Mouse (Mus musculus) C2C12 (cell line): ENCODE results near the gene Txlng. TPM values are rescaled to one million over a fixed set of nuclear protein-coding genes. Genes with fewer than 3 reads are reported as not detected.

Experiments used
- H3K27me3 ChIP-seq: one replicate; pipeline ENCODE4 v1.6.1; 2011; ENCODE audit not compliant: control insufficient read depth, insufficient read depth, insufficient read length
- H3K36me3 ChIP-seq: one replicate; pipeline ENCODE4 v1.6.1; 2011; ENCODE audit not compliant: control insufficient read depth, insufficient read depth
- H3K4me3 ChIP-seq: one replicate; pipeline ENCODE4 v1.5.1; 2011; ENCODE audit warnings: mild to moderate bottlenecking, control low read depth; ENCODE audit not compliant: poor library complexity, insufficient read depth, severe bottlenecking
- H3K79me2 ChIP-seq: one replicate; pipeline ENCODE4 v1.6.1; 2011; ENCODE audit not compliant: control insufficient read depth, insufficient read depth
- H3K79me3 ChIP-seq: one replicate; pipeline ENCODE4 v1.6.1; 2011; ENCODE audit warnings: low read depth, control low read depth
- H3ac ChIP-seq: one replicate; pipeline ENCODE3; 2011; ENCODE audit warnings: low read depth; ENCODE audit not compliant: control insufficient read depth, insufficient read length
- CEBPB ChIP-seq: IDR thresholded peaks from one replicate; pipeline ENCODE4 v1.6.1; 2011; ENCODE audit warnings: low read depth, mild to moderate bottlenecking, control low read depth, moderate library complexity
- CTCF ChIP-seq: IDR thresholded peaks from one replicate; pipeline ENCODE4 v1.5.1; 2011; ENCODE audit not compliant: control insufficient read depth, insufficient read depth, insufficient read length
- FOSL1 ChIP-seq: IDR thresholded peaks from one replicate; pipeline ENCODE4 v1.8.0; 2011; ENCODE audit warnings: mild to moderate bottlenecking, low read length; ENCODE audit not compliant: poor library complexity, insufficient read depth, severe bottlenecking
- MAX ChIP-seq: IDR thresholded peaks from one replicate; pipeline ENCODE4 v1.6.1; 2011; ENCODE audit warnings: mild to moderate bottlenecking, control low read depth
- MYOD1 ChIP-seq: IDR thresholded peaks from one replicate; pipeline ENCODE4 v1.6.1; 2011; ENCODE audit warnings: low read depth; ENCODE audit not compliant: control insufficient read depth, insufficient read length
- MYOG ChIP-seq: IDR thresholded peaks from one replicate; pipeline ENCODE4 v1.6.1; 2011; ENCODE audit not compliant: control insufficient read depth, insufficient read length; ENCODE audit errors: extremely low read depth
- USF1 ChIP-seq: IDR thresholded peaks from one replicate; pipeline ENCODE4 v1.6.1; 2011; ENCODE audit warnings: low read depth, mild to moderate bottlenecking, control low read depth, moderate library complexity
- microRNA-seq: library from miRNA; unstranded; fragments of <30 nt; microRNA quantifications from one replicate; pipeline ENCODE4, GENCODE M21; 2019; ENCODE audit warnings: borderline microRNAs expressed
- polyA plus RNA-seq: library from polyadenylated mRNA; unstranded; fragments of >200 nt; fragmentation: generic; extraction: Trizol; gene quantifications from one replicate; pipeline ENCODE4 v1.2.1, GENCODE M21; 2012; ENCODE audit warnings: missing spikeins

Gene Txlng
- polyA plus RNA-seq, 1 experiment, result 1.6 TPM

DNA sequence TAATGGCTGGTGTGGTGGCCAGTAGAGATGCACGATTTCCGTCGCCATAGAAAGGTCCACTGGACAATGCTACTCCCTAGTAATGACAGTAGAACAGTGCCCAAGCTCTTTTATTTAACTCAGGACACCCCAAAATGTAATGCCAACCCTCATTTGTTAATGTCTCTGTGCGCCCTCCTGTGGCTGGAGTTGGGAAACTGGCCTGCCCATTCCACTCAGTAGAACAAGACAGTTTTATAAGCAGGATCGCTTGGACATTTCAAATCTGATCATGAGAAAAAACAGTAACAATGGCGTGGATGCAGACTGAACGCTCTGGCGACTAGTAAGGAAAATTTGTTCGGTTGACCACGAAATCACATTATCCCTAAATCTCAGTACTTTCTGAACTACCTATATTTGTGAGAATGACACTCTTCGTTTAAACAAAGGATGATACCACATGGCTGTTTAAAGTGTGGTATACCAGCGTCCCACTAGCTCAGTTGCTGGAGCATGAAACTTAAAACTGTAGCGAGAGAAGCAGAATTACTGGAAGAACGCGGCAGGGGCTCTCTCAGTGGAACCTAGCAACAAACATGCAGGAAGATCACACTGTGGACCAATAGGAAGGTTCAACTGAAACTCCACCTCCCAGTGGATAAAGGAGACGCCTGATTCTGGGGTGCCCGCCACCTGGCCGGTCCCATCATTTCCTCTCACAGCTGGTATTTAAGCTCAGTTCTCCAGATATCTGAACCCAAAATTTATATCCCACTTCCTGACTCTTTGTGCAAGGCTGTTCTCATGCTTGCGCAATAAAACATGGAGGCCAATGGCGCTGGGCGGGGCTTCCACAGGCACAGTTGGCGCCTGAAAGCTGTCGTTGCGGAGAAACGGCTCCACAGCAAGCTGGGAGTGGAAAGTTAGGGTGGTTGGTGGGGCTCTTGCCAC lies 94.0 kb downstream of the Txlng start:
- no peak for TF ChIP-seq USF1
- no peak for TF ChIP-seq FOSL1
- TF ChIP-seq MAX, result no peak
- TF ChIP-seq MYOG, result no peak
- no peak for TF ChIP-seq MYOD1
- TF ChIP-seq CTCF, result no peak
- peak; percentile 94 for TF ChIP-seq CEBPB
- H3ac ChIP-seq, result peak overlapping the region; percentile 54
- no peak overlapping the region for H3K4me3 ChIP-seq
- H3K36me3 ChIP-seq, result no peaks in the 10 kb centered on the region
- H3K27me3 ChIP-seq, result no peaks in the 10 kb centered on the region
- no peaks in the 10 kb centered on the region for H3K79me3 ChIP-seq
- H3K79me2 ChIP-seq, result no peaks in the 10 kb centered on the region

GRCm38 (mm10) chrX:162730031-162730430 lies 99.2 kb downstream of the Txlng start:
- TF ChIP-seq FOSL1 (no peak), USF1 (no peak), MYOD1 (no peak), CTCF (no peak), MYOG (no peak), MAX (no peak), CEBPB (no peak)
- H3K79me3 ChIP-seq, result no peaks in the 10 kb centered on the region
- H3K27me3 ChIP-seq, result no peaks in the 10 kb centered on the region
- no peaks in the 10 kb centered on the region for H3K79me2 ChIP-seq
- no peak overlapping the region for H3ac ChIP-seq
- no peaks in the 10 kb centered on the region for H3K36me3 ChIP-seq
- no peak overlapping the region for H3K4me3 ChIP-seq

Small RNAs within 50 kb of the gene (microRNA-seq; reads per million reads assigned to microRNA genes)
- not detected for gene Mir3473a

Other genes starting within 250 kb of the Txlng start
- gene Reps2, start 185.8 kb downstream of the Txlng start, polyA plus RNA-seq, result 0.05 TPM
- gene Rbbp7, start 69.1 kb downstream of the Txlng start, polyA plus RNA-seq, result 176 TPM
- 9.4 TPM for gene Syap1, start 59.0 kb upstream of the Txlng start, polyA plus RNA-seq
- gene Ctps2, start 71.8 kb upstream of the Txlng start, polyA plus RNA-seq, result 19.8 TPM
- gene S100g, start 135.1 kb upstream of the Txlng start, polyA plus RNA-seq, result not detected